Mouse (Mus musculus) urinary bladder, postnatal 14 days (tissue): ENCODE data around the gene Sgcd.
A peak's percentile ranks its signal among the peaks of the same experiment; 100 is the strongest.

Source experiments
- DNase-seq: peaks from one replicate; pipeline ENCODE4 v3.0.0; 2021; ENCODE audit warnings: low spot score

The Sgcd gene

DNA sequence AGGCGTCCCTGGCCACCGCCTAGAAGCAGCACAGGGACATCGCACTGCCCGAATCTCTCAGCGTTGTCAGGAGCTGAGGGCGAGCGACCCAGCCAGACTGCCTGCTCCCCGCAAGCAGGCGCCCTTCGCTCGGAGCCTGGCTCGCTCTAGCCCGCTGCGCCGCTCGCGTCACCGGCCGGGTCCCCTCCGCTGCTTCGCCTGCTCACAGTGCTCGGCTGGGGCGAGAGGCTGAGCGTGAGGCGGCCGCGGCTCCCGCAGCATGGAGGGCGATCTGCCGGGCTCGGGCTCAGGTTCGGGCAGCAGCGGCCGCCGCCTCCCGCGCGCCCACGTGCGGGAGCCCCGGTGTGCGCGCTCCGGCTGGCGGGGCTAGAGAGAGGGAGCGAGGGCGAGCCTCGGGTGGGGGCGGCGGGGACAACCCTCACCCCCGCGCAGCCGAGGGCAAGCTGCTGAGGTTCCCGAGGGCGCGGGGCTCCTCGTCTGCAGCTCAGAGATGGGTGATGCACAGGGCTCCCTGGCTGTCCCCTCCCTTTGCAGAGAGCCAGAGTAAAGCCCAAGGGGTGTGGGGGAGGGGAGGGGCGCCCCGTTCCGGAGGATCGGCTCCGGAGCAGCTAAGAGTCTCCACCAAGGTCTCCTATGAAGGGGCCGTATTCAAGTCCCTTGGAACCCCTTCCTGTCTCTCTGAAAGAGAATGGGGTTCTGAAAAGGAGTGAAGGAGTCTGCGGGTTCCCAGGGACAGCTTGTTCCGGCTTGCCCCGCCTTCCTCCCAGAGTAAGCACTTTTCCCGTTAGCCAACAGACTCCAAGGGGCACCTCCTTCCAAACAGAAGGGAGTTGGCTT is at the start of gene Sgcd:
Sgcd (minus strand) TSS at position 273 of the 837 bp plus-strand sequence.
- DNase-seq, result no peak

GRCm38 (mm10) chr11:48038051-48038450 is 49.3 kb upstream of the Sgcd start:
- no peak for DNase-seq

GRCm38 (mm10) chr11:48012836-48013235 is 24.1 kb upstream of the Sgcd start:
- no peak for DNase-seq

DNA sequence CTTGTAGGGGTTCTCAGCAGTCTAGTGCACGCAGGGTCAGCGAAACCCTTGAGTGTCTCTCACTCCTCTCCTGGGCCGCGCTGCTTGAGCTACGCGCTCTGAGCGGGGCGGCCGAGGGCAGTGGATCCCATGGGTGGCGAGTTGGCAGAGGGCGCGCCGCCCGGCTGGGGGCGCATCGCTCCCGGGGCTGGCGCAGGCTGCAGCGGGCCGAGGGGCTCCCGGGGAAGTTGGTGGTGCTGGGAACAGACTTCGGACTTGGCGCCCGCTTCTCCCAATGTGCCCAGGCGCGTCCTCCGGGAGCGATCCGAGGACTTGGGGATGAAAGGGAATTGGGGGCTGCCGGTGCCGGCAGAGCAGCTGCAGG is 454 bp downstream of the Sgcd start:
- DNase-seq, result no peak

DNA sequence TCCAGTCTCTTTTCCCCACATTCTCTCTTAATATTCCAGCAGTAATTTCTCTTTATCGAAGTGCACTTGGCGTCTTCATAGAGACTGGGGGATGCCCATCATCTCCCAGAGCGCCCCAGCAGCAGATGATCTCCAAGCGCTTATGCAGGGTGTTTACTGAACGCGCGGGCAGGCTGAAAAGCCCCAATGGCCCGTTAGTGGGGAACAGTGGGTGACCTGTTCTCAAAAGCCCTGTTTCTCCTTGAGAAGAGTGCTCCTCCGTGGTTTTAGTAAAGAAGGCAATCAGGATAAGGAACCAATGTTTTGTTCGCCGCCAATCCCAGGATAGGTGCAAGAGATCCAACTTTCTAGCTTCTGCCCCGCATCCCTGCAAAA is 889 bp downstream of the Sgcd start:
- DNase-seq, result no peak

- DNase-seq, result no peak
Measured at GRCm38 (mm10) chr11:47987251-47987892, 1.4 kb downstream of the Sgcd start.

DNA sequence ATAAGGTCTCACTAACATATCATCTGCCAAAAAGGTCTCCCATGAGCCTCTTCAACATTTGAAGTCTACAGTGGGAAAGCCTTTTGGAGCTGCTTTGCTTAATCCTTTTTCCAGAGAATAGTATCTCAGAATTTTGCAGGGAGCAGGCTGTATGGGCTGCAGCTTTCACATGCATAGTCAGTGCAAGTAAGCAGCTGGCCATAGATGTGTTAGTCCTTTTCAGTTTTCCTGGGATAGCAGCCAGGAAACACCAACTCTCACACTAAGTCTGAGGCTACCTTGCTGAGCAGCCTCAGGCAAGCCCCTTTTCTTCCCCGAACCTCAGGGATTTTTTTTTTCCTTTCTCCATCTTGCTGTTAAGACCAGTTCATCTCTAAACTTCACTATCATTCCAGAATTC is 6.6 kb downstream of the Sgcd start:
- no peak for DNase-seq

DNA sequence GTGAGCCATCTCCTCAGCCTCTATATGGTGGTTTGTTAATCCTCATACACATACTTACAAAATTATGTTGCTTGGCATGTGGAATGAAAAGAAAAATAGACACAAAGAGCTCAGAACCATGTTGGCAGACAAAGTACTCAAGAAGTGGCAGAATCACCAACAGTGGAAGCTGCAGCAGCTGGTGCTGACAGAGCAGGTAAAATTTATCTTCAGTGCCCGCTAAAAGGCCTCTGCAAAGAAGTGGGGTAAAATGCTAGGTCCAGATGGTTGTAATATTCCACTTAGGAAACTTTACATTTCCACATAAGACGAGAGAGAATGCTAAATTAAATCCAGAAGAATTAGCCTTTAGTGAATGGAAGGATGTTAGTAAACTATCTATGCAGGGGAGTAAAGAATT is 7.7 kb downstream of the Sgcd start:
- DNase-seq, result no peak

DNA sequence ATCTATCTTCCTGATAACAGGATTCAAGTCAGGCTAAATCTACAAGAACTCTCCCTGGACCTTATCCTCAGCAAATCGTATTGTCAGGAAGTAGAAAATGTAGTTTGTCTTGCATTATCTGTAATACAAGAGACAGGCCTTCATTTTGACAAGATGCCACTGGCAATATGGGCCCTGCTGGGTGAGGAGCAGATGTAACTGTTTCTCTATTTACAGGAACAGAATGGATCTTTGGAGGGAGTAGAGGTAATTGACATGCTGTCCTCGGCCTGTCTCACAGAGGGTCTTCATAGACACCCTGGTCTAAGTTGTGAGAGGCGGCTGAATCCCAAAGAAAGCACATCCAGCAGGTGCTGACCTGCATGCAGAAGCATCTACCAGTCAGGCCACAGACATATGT is 35.5 kb downstream of the Sgcd start:
- no peak for DNase-seq

GRCm38 (mm10) chr11:47952366-47952765 is 36.4 kb downstream of the Sgcd start:
- peak; percentile 3 for DNase-seq

GRCm38 (mm10) chr11:47939795-47940194 is 49.0 kb downstream of the Sgcd start:
- no peak for DNase-seq

DNA sequence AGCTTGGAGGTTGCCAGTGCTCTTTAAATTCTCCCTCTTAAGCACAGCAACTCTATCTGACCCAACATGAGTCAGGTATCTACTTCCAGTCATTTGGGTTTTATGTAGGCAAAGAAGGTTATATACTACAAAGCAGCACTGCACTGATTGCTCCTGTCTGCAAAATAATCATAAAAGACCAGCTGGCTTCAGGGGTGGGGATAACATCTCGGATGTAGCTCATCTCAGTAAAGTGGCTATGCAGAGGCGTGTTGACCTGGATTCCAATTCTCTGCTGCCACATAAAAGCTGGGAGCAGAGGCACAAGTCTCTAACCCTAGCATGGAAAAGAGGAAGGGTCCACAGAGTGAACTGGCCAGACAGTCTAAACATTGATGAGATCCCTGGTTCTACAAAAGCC is 71.2 kb downstream of the Sgcd start:
- DNase-seq, result no peak

DNA sequence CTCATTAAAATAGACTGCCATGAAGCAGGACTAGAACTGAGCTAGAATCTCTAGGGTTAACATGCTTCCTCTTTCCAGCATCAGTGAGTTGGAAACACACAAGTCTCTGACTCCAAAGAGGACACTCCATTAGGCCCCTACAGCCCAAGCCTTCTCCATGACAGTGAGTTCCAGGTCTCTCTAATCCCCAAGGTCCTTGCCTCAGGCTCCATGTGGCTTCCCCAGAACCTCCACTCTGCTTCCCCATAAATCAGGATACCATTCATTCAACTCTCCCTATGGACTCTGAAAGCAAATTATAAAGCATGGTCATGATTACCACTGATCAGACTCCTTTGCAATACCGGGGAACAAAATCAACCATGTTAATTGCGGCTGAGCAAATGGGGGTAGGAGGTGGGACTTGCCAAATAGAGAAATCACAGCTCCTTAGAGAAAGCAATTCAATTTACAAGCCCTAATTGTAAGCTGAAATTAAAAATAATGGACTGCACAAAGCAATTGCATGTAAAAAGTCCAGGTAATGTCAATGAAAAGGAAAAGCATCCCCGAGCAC is 97.1 kb downstream of the Sgcd start:
- no peak for DNase-seq

GRCm38 (mm10) chr11:47890315-47890714 is 98.5 kb downstream of the Sgcd start:
- DNase-seq, result no peak

DNA sequence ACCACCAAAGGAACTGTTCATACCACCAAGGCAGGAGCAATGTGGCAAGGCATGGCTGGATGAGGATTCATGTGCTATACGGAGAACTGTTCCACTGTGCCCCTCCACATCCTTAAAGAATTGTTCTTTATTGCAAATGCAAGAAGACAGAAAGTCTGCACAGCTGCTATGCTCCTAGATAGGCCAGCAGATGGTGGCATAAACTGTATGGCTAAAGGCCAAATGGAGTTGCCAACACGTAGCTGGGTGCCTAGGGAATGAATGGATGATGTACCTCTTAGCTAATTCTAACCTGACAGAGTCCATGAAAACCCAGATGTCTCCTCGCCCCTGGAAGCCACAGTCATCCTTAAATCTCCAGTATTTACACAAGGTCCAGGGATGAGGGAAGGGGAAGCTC is 103.5 kb downstream of the Sgcd start:
- no peak for DNase-seq

DNA sequence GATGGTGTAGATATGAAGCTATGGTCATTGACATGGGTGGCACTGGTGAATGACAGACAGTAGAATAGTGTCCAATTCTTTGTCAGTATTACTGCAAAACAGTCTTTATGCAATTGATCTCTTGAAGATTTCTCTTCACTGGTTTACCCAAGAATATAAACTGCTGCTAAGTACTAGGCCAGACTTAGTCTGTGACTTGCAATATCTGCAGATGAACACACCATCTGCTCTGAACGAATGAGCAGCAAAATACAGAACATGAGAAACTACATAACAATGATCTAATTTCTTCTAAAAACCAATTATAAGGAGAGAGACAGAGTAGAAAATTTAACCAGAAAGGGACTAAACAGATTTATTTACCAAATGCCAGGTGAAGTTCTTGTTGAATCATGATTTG is 105.2 kb downstream of the Sgcd start:
- no peak for DNase-seq

GRCm38 (mm10) chr11:47876633-47877170 is 112.1 kb downstream of the Sgcd start:
- no peak for DNase-seq

DNA sequence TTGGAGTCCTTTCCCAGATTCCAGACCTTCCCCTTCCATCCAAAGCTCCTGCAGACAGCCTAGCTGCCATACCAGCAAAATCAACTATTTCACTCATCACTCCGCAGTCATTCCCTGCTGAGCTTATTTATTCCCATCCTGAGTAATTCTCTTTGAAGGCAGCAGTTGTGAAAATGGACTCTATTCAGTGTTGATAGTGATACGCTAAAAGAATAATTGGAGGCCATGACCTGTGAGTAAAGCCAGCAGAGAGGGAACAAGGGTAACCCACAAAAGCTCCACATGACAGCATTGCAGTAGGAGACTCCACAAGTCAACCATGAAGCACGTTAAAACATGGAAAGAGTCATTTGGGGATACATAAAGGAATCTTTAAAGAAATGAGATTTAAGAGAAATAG is 142.9 kb downstream of the Sgcd start:
- DNase-seq, result no peak

GRCm38 (mm10) chr11:47833283-47833682 is 155.5 kb downstream of the Sgcd start:
- no peak for DNase-seq

GRCm38 (mm10) chr11:47810307-47810706 is 178.5 kb downstream of the Sgcd start:
- DNase-seq, result no peak

DNA sequence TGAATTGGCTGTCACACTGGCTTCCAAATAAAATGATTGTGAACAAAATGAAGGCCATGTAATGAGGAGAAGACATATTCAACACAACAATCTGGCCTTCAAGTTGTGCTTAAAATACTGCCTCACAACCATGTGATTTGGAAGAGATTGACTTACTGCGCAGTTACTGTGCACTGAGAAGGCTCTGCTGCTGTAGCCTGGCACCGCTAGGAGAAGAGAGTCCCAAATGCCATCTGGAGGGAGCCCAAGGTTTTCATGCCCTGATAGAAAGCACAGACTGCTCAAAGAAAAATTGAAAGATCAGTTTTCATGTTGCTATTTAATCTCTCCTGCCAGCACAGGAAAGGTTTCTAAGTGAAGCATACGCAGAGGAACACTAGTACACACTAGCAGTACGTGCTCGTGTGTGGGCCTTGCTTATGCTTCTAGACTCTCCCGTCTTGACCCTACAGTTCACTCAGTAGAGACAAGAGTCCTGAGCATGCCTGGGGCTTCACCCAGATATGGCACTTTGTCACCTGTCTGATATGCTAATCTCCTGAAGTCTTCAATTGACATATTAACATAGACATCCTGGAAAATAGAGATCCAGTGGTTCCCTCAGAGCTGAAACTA is 184.6 kb downstream of the Sgcd start:
- DNase-seq, result no peak

DNA sequence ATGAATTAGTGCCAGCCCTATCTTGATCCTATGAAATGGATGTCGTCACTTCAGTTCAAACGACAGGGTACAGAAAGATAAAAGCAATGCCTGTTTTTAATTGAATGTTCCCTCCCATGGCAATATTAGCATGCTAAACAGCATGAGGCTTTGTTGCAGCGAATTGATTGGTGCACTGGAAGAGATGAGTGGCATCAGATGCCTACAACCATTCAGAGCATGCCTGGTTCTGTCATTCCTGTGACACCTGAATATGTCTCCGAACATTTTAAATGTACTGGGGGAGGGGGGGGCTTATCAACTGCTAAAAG is 210.9 kb downstream of the Sgcd start:
- DNase-seq, result no peak
